In genomic region chr2:143867326-143867725, GRCm38 (mm10) we compare ENCODE assay signal across 8 mouse cellular contexts. TPM values are rescaled to one million over a fixed set of nuclear protein-coding genes. Genes with fewer than 3 reads are reported as not detected.
A peak's percentile ranks its signal among the peaks of the same experiment; 100 is the strongest.
DNase-seq lines count a peak whose midpoint lies in the region; ATAC-seq and TF ChIP-seq lines count a peak whose summit lies in the region.

No protein-coding gene starts in this region.

- H3K9me3 ChIP-seq in forebrain, embryonic 12.5 days: no peaks in the 10 kb centered on the region
- no peaks in the 10 kb centered on the region for H3K9me3 ChIP-seq in heart, postnatal 0 days (replicated peaks; ENCODE audit: control insufficient read depth, low read length)
- no peaks in the 10 kb centered on the region for H3K9me3 ChIP-seq in liver, embryonic 16.5 days (replicated peaks; ENCODE audit: control insufficient read depth, low read length)
- H3K9me3 ChIP-seq in neural tube, embryonic 14.5 days (ENCODE audit: control insufficient read depth, low read length): no peaks in the 10 kb centered on the region

- H3K27ac ChIP-seq in forebrain, embryonic 12.5 days: no peak overlapping the region
- H3K27ac ChIP-seq in heart, postnatal 0 days (ENCODE audit: low read depth): 0 out of 2 replicates have a peak overlapping the region, but pooled peaks have one; percentile 47
- no peak overlapping the region for H3K27ac ChIP-seq in liver, embryonic 16.5 days (ENCODE audit: low read length)
- H3K27ac ChIP-seq in neural tube, embryonic 14.5 days (ENCODE audit: low read depth, low read length): no peak overlapping the region

- peaks cover 10% of the 10 kb centered on the region for H3K4me1 ChIP-seq in forebrain, embryonic 12.5 days
- H3K4me1 ChIP-seq in heart, postnatal 0 days (ENCODE audit: control insufficient read depth, insufficient read depth): peaks cover 18% of the 10 kb centered on the region
- peaks cover 15% of the 10 kb centered on the region for H3K4me1 ChIP-seq in liver, embryonic 16.5 days (ENCODE audit: control insufficient read depth, low read depth, low read length)
- H3K4me1 ChIP-seq in neural tube, embryonic 14.5 days (ENCODE audit: control insufficient read depth, insufficient read depth, low read length): 0 out of 2 replicates have a peak, but pooled peaks cover 2% of the 10 kb centered on the region

- TF ChIP-seq EP300 in heart, postnatal 0 days (IDR thresholded peaks at IDR 0.05; ENCODE audit: low read depth): no peak

- no peak overlapping the region for H3K9ac ChIP-seq in forebrain, embryonic 12.5 days
- no peak overlapping the region for H3K9ac ChIP-seq in heart, postnatal 0 days (replicated peaks; ENCODE audit: low read depth, low read length)
- H3K9ac ChIP-seq in liver, embryonic 16.5 days (ENCODE audit: low read depth, low read length): no peak overlapping the region
- H3K9ac ChIP-seq in neural tube, embryonic 14.5 days (replicated peaks; ENCODE audit: low read depth, low read length): no peak overlapping the region

- peak; percentile 49 for ATAC-seq in forebrain, embryonic 12.5 days (ENCODE audit: low FRiP score)
- ATAC-seq in heart, postnatal 0 days (ENCODE audit: insufficient read depth, low read depth): peak; percentile 35; the same call in 1 of the 2 replicates
- peak; percentile 35; the same call in 1 of the 2 replicates for ATAC-seq in liver, embryonic 16.5 days (ENCODE audit: low read depth)
- peak; percentile 77 for ATAC-seq in neural tube, embryonic 14.5 days (ENCODE audit: low read depth)

- H3K4me3 ChIP-seq in forebrain, embryonic 12.5 days (replicated peaks): no peak overlapping the region
- H3K4me3 ChIP-seq in heart, postnatal 0 days (ENCODE audit: low read depth, low read length): peak overlapping the region; percentile 15; the same call in 1 of the 2 replicates
- H3K4me3 ChIP-seq in liver, embryonic 16.5 days (ENCODE audit: low read depth, low read length): no peak overlapping the region
- H3K4me3 ChIP-seq in neural tube, embryonic 14.5 days (ENCODE audit: low read depth, low read length): no peak overlapping the region

- WGBS in forebrain, embryonic 12.5 days: 8% methylated on average over 6 of the region's 6 CpGs
- WGBS in heart, postnatal 0 days: 3% methylated on average over 6 of the region's 6 CpGs
- WGBS in liver, embryonic 16.5 days (ENCODE audit: insufficient replicate concordance): 3% methylated on average over 6 of the region's 6 CpGs
- 3% methylated on average over 6 of the region's 6 CpGs for WGBS in neural tube, embryonic 14.5 days

- peak; percentile 23 to 40 for DNase-seq in CD8-positive naive resting alpha-beta T cell, adult 2 months (ENCODE audit: low read depth in 2 of 2, low spot score in 2 of 2)
- peak; percentile 4 for DNase-seq in c-Kit-negative CD71-positive TER-119-positive erythroid progenitor cells, embryonic 14.5 days (ENCODE audit: low read depth, low spot score)
- DNase-seq in heart, postnatal 0 days (ENCODE audit: low spot score): peak; percentile 90
- peak; percentile 84 to 90 for DNase-seq in kidney, postnatal 4 days
- peak; percentile 84 for DNase-seq in testis, postnatal 10 days (ENCODE audit: low spot score)

- H3K4me2 ChIP-seq in forebrain, embryonic 12.5 days: no peak overlapping the region
- peak overlapping the region; percentile 50 for H3K4me2 ChIP-seq in heart, postnatal 0 days (ENCODE audit: low read depth, low read length)
- no peak overlapping the region for H3K4me2 ChIP-seq in liver, embryonic 16.5 days (ENCODE audit: low read depth, low read length)
- H3K4me2 ChIP-seq in neural tube, embryonic 14.5 days (ENCODE audit: low read depth, low read length): no peak overlapping the region

- H3K27me3 ChIP-seq in forebrain, embryonic 12.5 days: peaks cover 27% of the 10 kb centered on the region
- H3K27me3 ChIP-seq in heart, postnatal 0 days (ENCODE audit: control insufficient read depth, insufficient read depth, low read length): no peaks in the 10 kb centered on the region
- H3K27me3 ChIP-seq in liver, embryonic 16.5 days (ENCODE audit: control insufficient read depth, insufficient read depth, low read depth, low read length): peaks cover 12% of the 10 kb centered on the region
- no peaks in the 10 kb centered on the region for H3K27me3 ChIP-seq in neural tube, embryonic 14.5 days (ENCODE audit: control insufficient read depth, insufficient read depth, low read length)

- TF ChIP-seq CTCF in heart, postnatal 0 days (IDR thresholded peaks at IDR 0.05; ENCODE audit: low read depth): peak; percentile 99

- no peaks in the 10 kb centered on the region for H3K36me3 ChIP-seq in forebrain, embryonic 12.5 days (replicated peaks)
- H3K36me3 ChIP-seq in heart, postnatal 0 days (replicated peaks; ENCODE audit: control insufficient read depth, insufficient read depth, low read length): no peaks in the 10 kb centered on the region
- H3K36me3 ChIP-seq in liver, embryonic 16.5 days (ENCODE audit: control insufficient read depth, insufficient read depth): no peaks in the 10 kb centered on the region
- H3K36me3 ChIP-seq in neural tube, embryonic 14.5 days (ENCODE audit: control insufficient read depth, insufficient read depth, low read length): no peaks in the 10 kb centered on the region

RNA-seq across cellular contexts. Expression of gene Bfsp1, which starts 4.4 kb away (rescaled TPM):
- polyA plus RNA-seq in forebrain, embryonic 12.5 days (2016; fragmentation: Nextera tagmentation; extraction: Ambion mirVana): 1.1 and 1.2 TPM in 2 replicates
- total RNA-seq in heart, postnatal 0 days (2014; rRNA removed; ENCODE audit: low replicate concordance): 0.23 and 0.70 TPM in 2 replicates
- 1.1 and 1.3 TPM in 2 replicates for polyA plus RNA-seq in heart, postnatal 0 days (2015; fragmentation: Nextera tagmentation; extraction: Ambion mirVana)
- polyA plus RNA-seq in liver, embryonic 16.5 days (2015; fragmentation: Nextera tagmentation; extraction: Ambion mirVana): 0.11 and 0.13 TPM in 2 replicates
- polyA plus RNA-seq in neural tube, embryonic 14.5 days (2014; fragmentation: Nextera tagmentation; extraction: Ambion mirVana): 1.3 and 1.7 TPM in 2 replicates

RNA-seq across cellular contexts. Expression of gene Dstn, which starts 47.8 kb away (rescaled TPM):
- polyA plus RNA-seq in forebrain, embryonic 12.5 days (2016; fragmentation: Nextera tagmentation; extraction: Ambion mirVana): 366 and 389 TPM in 2 replicates
- total RNA-seq in heart, postnatal 0 days (2014; rRNA removed; ENCODE audit: low replicate concordance): 627 and 637 TPM in 2 replicates
- polyA plus RNA-seq in heart, postnatal 0 days (2015; fragmentation: Nextera tagmentation; extraction: Ambion mirVana): 912 and 913 TPM in 2 replicates
- polyA plus RNA-seq in liver, embryonic 16.5 days (2015; fragmentation: Nextera tagmentation; extraction: Ambion mirVana): 123 and 137 TPM in 2 replicates
- 452 and 484 TPM in 2 replicates for polyA plus RNA-seq in neural tube, embryonic 14.5 days (2014; fragmentation: Nextera tagmentation; extraction: Ambion mirVana)

Comparison
In these comparisons a context has a peak if more than half of its experiments do, and no peak if none do; other contexts are left out.
1. DNase-seq: peak in every context shown above with its lines; median percentile 90 in heart, postnatal 0 days; 87 in kidney, postnatal 4 days; 84 in testis, postnatal 10 days; 32 in CD8-positive naive resting alpha-beta T cell, adult 2 months; 4 in c-Kit-negative CD71-positive TER-119-positive erythroid progenitor cells, embryonic 14.5 days.